Mouse (Mus musculus): Measurements from ENCODE around the gene Pdap1. TPM values are rescaled to one million over a fixed set of nuclear protein-coding genes. Genes with fewer than 3 reads are reported as not detected.

Pdap1 gene
- polyA plus RNA-seq, 2 experiments: 91.5 to 114 TPM

- WGBS: 92% methylated on average over 10 of the region's 10 CpGs
- no peak for TF ChIP-seq POLR2A (IDR thresholded peaks at IDR 0.05; ENCODE audit: borderline replicate concordance, extremely low read depth, insufficient read depth, insufficient read length)
- no peak for DNase-seq (ENCODE audit: low spot score)
- H3K27ac ChIP-seq (replicated peaks; ENCODE audit: low read depth, low read length): no peak overlapping the region
- no peaks in the 10 kb centered on the region for H3K9me3 ChIP-seq (ENCODE audit: control insufficient read depth, low read length)
- no peak overlapping the region for H3K9ac ChIP-seq (ENCODE audit: low read depth, low read length, severe bottlenecking)
- peaks cover 91% of the 10 kb centered on the region for H3K36me3 ChIP-seq (ENCODE audit: control insufficient read depth, insufficient read depth, low read length)
- no peak overlapping the region for H3K4me2 ChIP-seq (replicated peaks; ENCODE audit: low read depth, low read length, severe bottlenecking)
- H3K4me3 ChIP-seq (replicated peaks; ENCODE audit: low read length): no peak overlapping the region
- no peaks in the 10 kb centered on the region for H3K27me3 ChIP-seq (ENCODE audit: control insufficient read depth, insufficient read depth, low read length)
- ATAC-seq (ENCODE audit: low FRiP score, low read depth): no peak
- no peaks in the 10 kb centered on the region for H3K4me1 ChIP-seq (ENCODE audit: control insufficient read depth, insufficient read depth, low read length)
Measured at GRCm38 (mm10) chr5:145098340-145098821, 41.7 kb downstream of the Pdap1 start.

DNA sequence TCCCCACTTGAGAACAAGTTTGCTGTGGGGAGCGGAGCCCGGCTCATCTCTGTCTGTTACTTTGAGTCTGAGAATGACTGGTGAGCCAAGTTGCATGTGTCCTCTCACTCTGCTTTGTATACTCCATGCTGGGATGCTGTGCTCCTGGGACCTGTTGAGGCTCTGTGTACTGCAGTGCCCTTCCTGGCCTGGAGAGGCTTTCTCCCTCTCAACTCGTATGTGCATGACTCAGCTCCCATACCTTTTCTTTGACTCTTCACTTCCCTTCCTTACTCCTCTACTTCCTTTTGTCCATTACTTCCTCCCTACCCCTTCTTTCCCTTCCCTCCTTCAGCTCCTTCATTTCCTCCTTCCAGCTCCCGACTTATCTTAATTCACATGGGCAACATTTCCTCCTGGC, 43.8 kb downstream of the Pdap1 start:
- TF ChIP-seq POLR2A (IDR thresholded peaks at IDR 0.05; ENCODE audit: borderline replicate concordance, extremely low read depth, insufficient read depth, insufficient read length): no peak
- Histone ChIP-seq H3K27ac (replicated peaks; ENCODE audit: low read depth, low read length) (no peak overlapping the region), H3K27me3 (ENCODE audit: control insufficient read depth, insufficient read depth, low read length) (no peaks in the 10 kb centered on the region), H3K9ac (ENCODE audit: low read depth, low read length, severe bottlenecking) (no peak overlapping the region), H3K4me1 (ENCODE audit: control insufficient read depth, insufficient read depth, low read length) (no peaks in the 10 kb centered on the region), H3K4me2 (replicated peaks; ENCODE audit: low read depth, low read length, severe bottlenecking) (no peak overlapping the region), H3K4me3 (replicated peaks; ENCODE audit: low read length) (no peak overlapping the region), H3K36me3 (ENCODE audit: control insufficient read depth, insufficient read depth, low read length) (peaks cover 93% of the 10 kb centered on the region), H3K9me3 (ENCODE audit: control insufficient read depth, low read length) (no peaks in the 10 kb centered on the region)
- ATAC-seq (ENCODE audit: low FRiP score, low read depth): no peak
- no peak for DNase-seq (ENCODE audit: low spot score)
- WGBS: 84% methylated on average over 4 of the region's 4 CpGs

- H3K27ac ChIP-seq (replicated peaks; ENCODE audit: low read depth, low read length): no peak overlapping the region
- TF ChIP-seq POLR2A (IDR thresholded peaks at IDR 0.05; ENCODE audit: borderline replicate concordance, extremely low read depth, insufficient read depth, insufficient read length): no peak
- no peaks in the 10 kb centered on the region for H3K9me3 ChIP-seq (ENCODE audit: control insufficient read depth, low read length)
- peaks cover 45% of the 10 kb centered on the region for H3K36me3 ChIP-seq (ENCODE audit: control insufficient read depth, insufficient read depth, low read length)
- ATAC-seq (ENCODE audit: low FRiP score, low read depth) (no peak), DNase-seq (ENCODE audit: low spot score) (no peak)
- H3K4me1 ChIP-seq (ENCODE audit: control insufficient read depth, insufficient read depth, low read length): peaks cover 2% of the 10 kb centered on the region
- no peak overlapping the region for H3K9ac ChIP-seq (ENCODE audit: low read depth, low read length, severe bottlenecking)
- no peaks in the 10 kb centered on the region for H3K27me3 ChIP-seq (ENCODE audit: control insufficient read depth, insufficient read depth, low read length)
- no peak overlapping the region for H3K4me2 ChIP-seq (replicated peaks; ENCODE audit: low read depth, low read length, severe bottlenecking)
- 90% methylated on average over 3 of the region's 3 CpGs for WGBS
- H3K4me3 ChIP-seq (replicated peaks; ENCODE audit: low read length): no peak overlapping the region
Measured at GRCm38 (mm10) chr5:145089878-145090277, 50.2 kb downstream of the Pdap1 start.

GRCm38 (mm10) chr5:145088186-145088585, 51.9 kb downstream of the Pdap1 start:
- no peak for DNase-seq (ENCODE audit: low spot score)
- Histone ChIP-seq H3K4me1 (ENCODE audit: control insufficient read depth, insufficient read depth, low read length) (peaks cover 7% of the 10 kb centered on the region), H3K9ac (ENCODE audit: low read depth, low read length, severe bottlenecking) (no peak overlapping the region), H3K27ac (replicated peaks; ENCODE audit: low read depth, low read length) (no peak overlapping the region), H3K4me2 (replicated peaks; ENCODE audit: low read depth, low read length, severe bottlenecking) (no peak overlapping the region), H3K4me3 (replicated peaks; ENCODE audit: low read length) (no peak overlapping the region), H3K36me3 (ENCODE audit: control insufficient read depth, insufficient read depth, low read length) (peaks cover 34% of the 10 kb centered on the region), H3K9me3 (ENCODE audit: control insufficient read depth, low read length) (no peaks in the 10 kb centered on the region), H3K27me3 (ENCODE audit: control insufficient read depth, insufficient read depth, low read length) (no peaks in the 10 kb centered on the region)
- ATAC-seq (ENCODE audit: low FRiP score, low read depth): no peak
- TF ChIP-seq POLR2A (IDR thresholded peaks at IDR 0.05; ENCODE audit: borderline replicate concordance, extremely low read depth, insufficient read depth, insufficient read length): no peak
- 94% methylated on average over 2 of the region's 2 CpGs for WGBS

DNA sequence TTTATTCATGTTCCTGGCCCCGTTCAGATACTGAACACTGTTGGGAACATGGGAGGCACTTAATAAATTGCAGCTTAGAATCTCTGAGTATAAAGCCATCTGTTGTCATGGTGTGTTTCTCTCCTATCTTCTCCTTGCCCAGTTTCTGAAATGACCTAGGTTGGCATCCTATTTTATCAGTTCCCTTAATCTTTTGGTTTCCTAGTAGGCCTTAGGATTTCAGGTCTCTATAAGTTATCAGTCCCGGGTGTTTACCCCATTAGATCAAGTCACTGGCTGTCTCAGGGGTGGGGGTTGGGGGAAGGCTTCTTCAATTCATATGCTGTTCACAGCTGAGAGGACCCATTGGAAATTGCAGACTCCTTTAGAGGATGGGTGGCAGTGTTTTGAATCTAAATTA, 55.2 kb downstream of the Pdap1 start:
- peak overlapping the region; percentile 93 for H3K4me3 ChIP-seq (replicated peaks; ENCODE audit: low read length)
- peak overlapping the region; percentile 88 for H3K9ac ChIP-seq (ENCODE audit: low read depth, low read length, severe bottlenecking)
- 70% methylated on average over 2 of the region's 2 CpGs for WGBS
- peaks cover 7% of the 10 kb centered on the region for H3K4me1 ChIP-seq (ENCODE audit: control insufficient read depth, insufficient read depth, low read length)
- 0 out of 2 replicates have a peak, but pooled peaks cover 12% of the 10 kb centered on the region for H3K36me3 ChIP-seq (ENCODE audit: control insufficient read depth, insufficient read depth, low read length)
- H3K27me3 ChIP-seq (ENCODE audit: control insufficient read depth, insufficient read depth, low read length): no peaks in the 10 kb centered on the region
- peak overlapping the region; percentile 75 for H3K4me2 ChIP-seq (replicated peaks; ENCODE audit: low read depth, low read length, severe bottlenecking)
- DNase-seq (ENCODE audit: low spot score) (no peak), ATAC-seq (ENCODE audit: low FRiP score, low read depth) (no peak)
- no peaks in the 10 kb centered on the region for H3K9me3 ChIP-seq (ENCODE audit: control insufficient read depth, low read length)
- no peak overlapping the region for H3K27ac ChIP-seq (replicated peaks; ENCODE audit: low read depth, low read length)
- TF ChIP-seq POLR2A (IDR thresholded peaks at IDR 0.05; ENCODE audit: borderline replicate concordance, extremely low read depth, insufficient read depth, insufficient read length): no peak
